Mouse (Mus musculus) left cerebral cortex, adult 9 months (tissue): ENCODE measurements at regions not wholly inside any gene's neighbourhood (a gene's known extent, or its start where the extent isn't known, plus 50 kb on each side); places are given as distances from the start of the nearest gene placed in this dataset.

ENCODE experiments used
- DNase-seq, 2 experiments: peaks; one replicate each; pipeline ENCODE4 v3.0.0; 2022; ENCODE audit warnings: low spot score in 2 of 2

DNA sequence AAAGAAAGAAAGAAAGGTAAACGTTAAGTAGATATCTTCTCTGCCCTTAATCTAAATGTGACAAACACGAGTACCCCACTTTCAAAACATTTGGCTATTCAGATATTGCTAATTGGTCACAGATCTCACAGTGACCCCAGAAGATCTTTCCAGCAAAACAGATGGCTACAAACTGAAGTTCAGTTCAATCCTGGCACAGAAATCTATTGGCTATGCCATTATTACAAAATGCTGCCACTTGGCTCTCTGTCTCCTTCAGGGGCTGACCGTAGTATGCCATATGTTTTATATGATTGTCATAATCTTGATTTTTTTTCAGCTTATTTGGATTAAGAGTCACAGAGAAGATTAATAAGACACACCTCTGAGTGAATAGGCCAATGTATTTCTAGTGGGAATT lies 873.2 kb downstream of the Slc22a22 start:
- no peak for DNase-seq

- DNase-seq, result no peak
Observed at GRCm38 (mm10) chr15:56592656-56593055, 884.8 kb downstream of the Slc22a22 start.

- DNase-seq, result no peak
Observed at GRCm38 (mm10) chr15:56580745-56581515, 896.5 kb downstream of the Slc22a22 start.

GRCm38 (mm10) chr15:56563192-56563591 lies 914.2 kb downstream of the Slc22a22 start:
- no peak for DNase-seq

GRCm38 (mm10) chr15:56562785-56563184 lies 914.6 kb downstream of the Slc22a22 start:
- DNase-seq, result no peak

DNA sequence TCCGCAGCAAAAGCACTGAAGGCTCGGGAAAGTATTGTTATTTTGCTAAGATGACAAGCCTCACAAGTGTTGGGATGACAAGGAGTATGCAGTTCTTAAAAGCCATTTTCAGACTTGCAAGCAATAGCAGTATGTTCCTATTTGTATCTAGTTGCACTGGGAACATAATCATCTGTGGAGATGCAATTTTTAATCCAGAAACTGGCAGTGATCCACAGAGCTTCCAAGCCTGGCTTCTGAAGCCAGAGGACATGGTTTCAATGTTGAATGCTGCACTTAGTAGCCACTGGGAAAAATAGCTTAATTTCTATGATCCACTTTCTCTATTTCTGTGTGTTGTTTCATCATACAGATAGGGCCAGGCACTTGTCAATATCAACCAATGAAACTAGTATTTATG lies 915.3 kb downstream of the Slc22a22 start:
- DNase-seq, result no peak

- no peak for DNase-seq
Observed at GRCm38 (mm10) chr15:56554386-56554785, 923.0 kb downstream of the Slc22a22 start.

DNA sequence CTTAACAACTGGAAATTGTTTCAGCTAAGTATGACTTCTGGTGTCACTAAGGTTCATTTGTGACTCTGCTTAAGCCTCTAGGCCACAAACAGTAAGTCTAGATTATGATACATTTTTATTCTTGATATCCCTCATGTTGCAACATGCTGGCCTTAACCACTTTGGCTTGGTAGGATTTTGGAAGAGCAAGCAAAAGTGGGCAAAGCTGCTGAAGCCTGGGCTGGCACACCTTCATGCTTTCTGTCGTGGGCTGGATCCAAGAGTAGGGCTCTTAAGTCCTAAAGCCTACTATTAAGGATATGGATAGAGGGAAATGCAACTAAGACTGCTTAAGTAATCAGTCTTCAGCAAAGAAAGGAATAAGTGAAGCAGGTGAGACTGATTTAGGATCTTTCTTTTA lies 923.6 kb downstream of the Slc22a22 start:
- DNase-seq, result no peak

DNA sequence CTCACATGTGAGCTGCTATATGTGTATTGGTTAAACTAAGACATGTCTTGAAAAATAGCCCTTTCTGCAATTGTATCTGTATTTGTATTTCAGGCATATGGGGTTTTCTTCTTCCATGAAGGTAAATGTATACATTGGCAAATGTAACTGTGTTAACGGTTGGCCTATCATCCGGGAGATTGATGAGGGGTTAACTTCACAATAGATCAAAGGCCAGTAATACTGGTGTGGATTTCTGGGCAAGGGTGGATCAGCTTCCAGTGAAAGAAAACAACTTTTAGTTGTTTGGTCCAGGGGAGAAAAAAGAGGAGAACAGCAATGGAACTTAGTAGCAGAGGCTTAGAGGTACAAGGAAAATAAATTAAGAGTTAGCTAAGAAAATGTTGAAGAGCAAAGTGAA lies 945.9 kb downstream of the Slc22a22 start:
- DNase-seq, result no peak

DNA sequence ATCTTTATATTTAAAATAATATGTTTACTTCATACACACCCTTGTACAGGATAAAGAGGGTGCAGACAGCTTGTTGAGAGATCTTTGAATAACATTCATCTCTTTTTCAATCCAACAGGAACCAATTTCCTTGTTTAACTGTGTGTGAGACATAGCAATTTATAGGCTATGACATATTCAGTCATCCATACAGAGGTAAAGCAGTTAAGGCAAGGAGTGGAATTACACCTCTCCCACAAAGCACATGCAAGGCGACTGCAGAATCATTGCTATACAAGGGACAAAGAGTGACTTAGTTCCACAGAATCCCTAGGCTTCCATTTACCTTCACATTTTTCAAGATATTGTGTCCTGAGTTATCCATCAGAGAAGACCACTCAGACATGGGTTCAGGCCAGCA lies 959.0 kb downstream of the Slc22a22 start:
- DNase-seq, result no peak

GRCm38 (mm10) chr15:56516095-56516494 lies 961.3 kb downstream of the Slc22a22 start:
- no peak for DNase-seq

GRCm38 (mm10) chr15:56498774-56499173 lies 978.7 kb downstream of the Slc22a22 start:
- no peak for DNase-seq

DNA sequence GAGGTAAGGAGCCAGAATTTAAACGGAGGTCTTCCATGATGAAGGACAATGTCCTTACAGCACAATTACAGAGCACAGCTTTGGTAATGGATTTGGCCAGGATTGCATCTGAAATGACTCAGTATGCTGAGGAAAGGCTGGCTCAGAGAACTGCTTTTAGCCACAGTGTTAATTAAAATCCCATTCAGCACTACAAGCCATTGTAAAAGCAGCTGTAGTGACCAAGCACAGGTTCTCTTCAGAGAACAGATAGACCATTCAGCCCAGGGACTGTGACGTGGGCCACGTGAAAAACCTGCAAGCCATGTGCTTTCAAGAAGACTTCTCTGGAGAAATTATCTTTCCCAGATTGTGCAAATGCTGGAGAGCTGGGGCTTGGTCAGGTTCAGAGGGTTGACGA lies 979.7 kb downstream of the Slc22a22 start:
- no peak for DNase-seq

DNA sequence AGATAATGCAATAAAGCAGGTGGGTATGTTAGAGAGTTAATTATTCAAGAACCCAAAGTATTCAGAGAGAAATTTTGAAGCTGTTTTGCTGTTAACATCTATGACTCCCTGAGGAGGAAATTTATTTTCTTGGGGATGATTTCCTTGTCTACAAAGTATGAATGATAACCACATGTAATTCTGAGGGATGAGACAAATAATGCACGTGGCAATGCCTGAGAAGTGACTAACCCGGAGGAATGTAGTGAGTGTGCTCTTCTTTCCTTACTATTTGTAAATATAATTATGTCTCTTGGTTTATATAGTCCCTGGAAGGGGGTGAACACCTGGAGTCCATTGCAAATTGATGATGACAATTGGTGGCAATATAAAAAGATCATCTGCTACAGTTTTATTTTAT lies 981.1 kb downstream of the Slc22a22 start:
- DNase-seq, result no peak

DNA sequence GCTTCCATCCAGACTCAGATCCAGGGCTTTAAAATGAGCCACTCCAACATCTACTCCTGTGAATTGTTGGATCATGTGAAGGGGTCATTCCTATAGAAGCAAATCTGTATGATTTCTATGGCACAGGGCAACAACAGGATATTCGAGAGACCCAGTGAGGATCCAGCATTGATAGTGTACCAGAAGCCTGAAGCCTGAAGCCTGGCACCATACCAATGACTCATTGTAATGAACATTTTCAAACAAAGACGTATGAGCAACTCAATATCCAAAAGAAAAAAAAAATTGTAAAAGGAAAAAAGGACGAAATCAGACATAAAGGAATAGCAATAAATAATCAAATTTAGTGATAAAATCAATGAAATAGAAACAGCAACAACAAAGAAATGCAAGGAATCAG lies 991.5 kb downstream of the Slc22a22 start:
- no peak for DNase-seq

- DNase-seq, result no peak
Observed at GRCm38 (mm10) chr15:56484693-56485092, 992.7 kb downstream of the Slc22a22 start.

DNA sequence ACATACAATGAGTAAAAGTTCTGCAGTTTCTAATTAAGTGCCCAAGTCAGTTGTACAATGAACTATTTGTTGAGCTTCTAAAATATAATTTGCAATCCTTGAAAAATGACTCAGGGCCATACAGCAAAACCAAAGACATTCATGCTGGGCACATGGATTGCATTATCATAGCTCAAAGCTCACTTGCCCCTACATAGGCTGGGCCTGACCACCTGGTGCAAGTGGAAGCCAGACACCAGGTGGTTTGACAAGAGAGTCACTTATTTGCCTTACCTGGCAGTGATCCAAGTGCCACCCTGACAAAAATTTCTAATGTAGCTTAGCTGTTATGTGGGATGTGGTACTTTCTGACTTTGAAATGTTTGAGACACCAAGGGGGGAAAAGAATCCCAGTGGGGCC lies 997.7 kb downstream of the Slc22a22 start:
- no peak for DNase-seq

DNA sequence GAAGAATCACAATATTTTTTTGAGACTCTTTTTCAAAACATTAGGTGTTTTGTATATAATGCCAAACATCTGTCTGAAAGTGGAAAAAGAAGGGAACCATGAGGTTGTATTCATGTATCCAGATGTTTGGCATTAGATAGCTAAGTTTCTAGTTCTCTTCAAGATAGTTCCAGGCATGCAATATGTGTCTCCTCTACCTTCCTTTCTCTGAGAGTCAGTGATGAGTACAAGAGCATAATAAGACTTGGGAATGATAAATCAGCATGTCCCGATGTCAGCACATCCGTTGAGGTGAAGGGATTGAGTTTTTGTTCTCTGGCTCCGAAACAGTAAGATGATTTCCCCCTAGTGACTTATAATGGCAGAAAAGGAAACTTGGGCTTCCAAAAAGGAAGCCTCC lies 998.4 kb downstream of the Slc22a22 start:
- no peak for DNase-seq

- no peak for DNase-seq
Observed at GRCm38 (mm10) chr15:56473679-56474078, 1003.7 kb downstream of the Slc22a22 start.

GRCm38 (mm10) chr15:56451881-56452280 lies 1025.5 kb downstream of the Slc22a22 start:
- DNase-seq, result peak in 1 of 2 experiments; percentile 1

GRCm38 (mm10) chr15:56448015-56448645 lies 1029.3 kb downstream of the Slc22a22 start:
- DNase-seq, result no peak

DNA sequence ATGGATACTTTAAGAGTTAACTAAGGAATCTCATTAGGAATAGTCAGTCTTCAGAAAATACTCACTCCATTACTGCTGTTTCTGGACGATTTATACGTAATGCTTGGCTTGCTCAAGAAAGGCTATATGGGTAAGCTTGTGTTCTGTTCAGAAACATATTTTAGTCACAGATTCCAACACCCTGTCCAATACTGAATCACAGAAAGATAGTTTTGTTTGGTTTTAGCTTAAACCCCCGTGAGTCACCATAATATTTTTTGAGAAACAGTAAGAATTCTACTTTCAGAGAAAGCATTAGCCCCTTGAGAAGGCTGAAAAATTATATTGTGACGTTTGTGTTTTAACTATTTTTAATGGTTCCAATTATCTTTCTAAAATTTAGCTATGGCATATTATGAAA lies 1037.3 kb downstream of the Slc22a22 start:
- no peak for DNase-seq

DNA sequence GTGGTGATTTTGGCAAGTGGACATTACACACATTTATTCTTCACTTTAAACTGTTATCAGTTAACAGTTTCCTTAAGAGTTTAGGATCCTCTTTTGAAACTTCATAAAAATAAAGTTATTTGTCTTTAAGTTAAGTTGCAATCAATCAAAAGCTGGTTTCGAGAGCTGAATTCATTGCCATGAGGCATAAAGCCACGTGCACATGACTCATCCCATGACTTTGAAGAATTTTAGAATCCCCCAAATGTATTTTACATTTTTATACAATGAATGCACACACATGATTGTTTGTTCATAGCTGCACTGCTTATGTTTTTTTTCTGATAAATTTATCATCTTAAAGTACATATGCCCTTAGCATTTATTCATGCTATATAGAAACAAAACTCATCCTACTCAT lies 1039.1 kb downstream of the Slc22a22 start:
- DNase-seq, result no peak

DNA sequence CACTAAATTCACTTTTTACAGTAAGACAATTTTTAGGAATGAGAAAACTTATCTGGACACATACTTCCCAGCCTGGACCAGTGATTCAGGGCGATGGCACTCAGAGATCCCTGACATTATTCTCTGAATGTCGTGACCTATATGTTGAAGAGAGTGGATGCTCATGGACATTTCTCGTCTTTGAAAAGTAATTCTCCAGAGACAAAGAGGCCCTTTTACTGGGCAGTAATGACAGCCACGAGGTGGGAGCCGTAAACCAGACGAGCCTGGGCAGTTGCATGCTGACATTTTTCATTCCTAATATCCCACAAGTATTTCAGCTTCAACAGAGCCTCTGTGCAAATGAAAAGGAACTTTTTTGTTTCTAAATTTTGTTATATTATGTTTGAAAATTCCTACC lies 1041.3 kb downstream of the Slc22a22 start:
- DNase-seq, result no peak
